In genomic region chr6:122495082-122495881, GRCm38 (mm10) we compare ENCODE assay signal across 9 mouse cellular contexts. TPM values are rescaled to one million over a fixed set of nuclear protein-coding genes. Genes with fewer than 3 reads are reported as not detected.
A peak's percentile ranks its signal among the peaks of the same experiment; 100 is the strongest.
DNase-seq lines count a peak whose midpoint lies in the region; ATAC-seq and TF ChIP-seq lines count a peak whose summit lies in the region.
"Had no signal": no experiment of that assay in that cellular context is flagged by ENCODE, and none has a peak within 500 bp of the region (broad histone marks: within the 10 kb centered on the region; RNA-seq: fewer than 3 reads in every experiment).

No protein-coding gene starts in this region.

- H3K9ac ChIP-seq in embryonic facial prominence, embryonic 13.5 days = peak overlapping the region; percentile 55
- H3K9ac ChIP-seq in hindbrain, embryonic 11.5 days (ENCODE audit: low read depth, low read length) = peak overlapping the region; percentile 42; the same call in 1 of the 2 replicates
- H3K9ac ChIP-seq in limb, embryonic 14.5 days (ENCODE audit: low read depth, low read length, severe bottlenecking) = 0 out of 2 replicates have a peak overlapping the region, but pooled peaks have one; percentile 9
- H3K9ac ChIP-seq in neural tube, embryonic 13.5 days = peak overlapping the region; percentile 6

- ATAC-seq in embryonic facial prominence, embryonic 13.5 days (ENCODE audit: insufficient number of reproducible peaks, insufficient read depth, low FRiP score, low TSS enrichment, low read depth) = peak; percentile 74
- peak; percentile 53 for ATAC-seq in hindbrain, embryonic 11.5 days (ENCODE audit: low FRiP score)
- ATAC-seq in limb, embryonic 14.5 days (ENCODE audit: low FRiP score, low read depth) = peak; percentile 67
- ATAC-seq in neural tube, embryonic 13.5 days (ENCODE audit: low read depth) = peak; percentile 63

- no peaks in the 10 kb centered on the region for H3K36me3 ChIP-seq in embryonic facial prominence, embryonic 13.5 days
- H3K36me3 ChIP-seq in hindbrain, embryonic 11.5 days (ENCODE audit: control insufficient read depth, insufficient read depth, low read length) = no peaks in the 10 kb centered on the region
- no peaks in the 10 kb centered on the region for H3K36me3 ChIP-seq in limb, embryonic 14.5 days (ENCODE audit: control insufficient read depth, insufficient read depth, low read length)
- no peaks in the 10 kb centered on the region for H3K36me3 ChIP-seq in neural tube, embryonic 13.5 days

- H3K4me2 ChIP-seq in embryonic facial prominence, embryonic 13.5 days = peak overlapping the region; percentile 55
- peak overlapping the region; percentile 20; the same call in 1 of the 2 replicates for H3K4me2 ChIP-seq in hindbrain, embryonic 11.5 days (replicated peaks; ENCODE audit: low read depth, low read length)
- H3K4me2 ChIP-seq in limb, embryonic 14.5 days (replicated peaks; ENCODE audit: low read depth, low read length, severe bottlenecking) = peak overlapping the region; percentile 43
- H3K4me2 ChIP-seq in neural tube, embryonic 13.5 days = peak overlapping the region; percentile 40

- 4% methylated on average over 21 of the region's 21 CpGs for WGBS in embryonic facial prominence, embryonic 13.5 days
- 11% methylated on average over 21 of the region's 21 CpGs for WGBS in hindbrain, embryonic 11.5 days
- WGBS in limb, embryonic 14.5 days = 7% methylated on average over 21 of the region's 21 CpGs
- WGBS in neural tube, embryonic 13.5 days = 6% methylated on average over 21 of the region's 21 CpGs

- peak overlapping the region; percentile 89 for H3K27ac ChIP-seq in embryonic facial prominence, embryonic 13.5 days
- H3K27ac ChIP-seq in hindbrain, embryonic 11.5 days (ENCODE audit: low read depth, low read length) = peak overlapping the region; percentile 80
- H3K27ac ChIP-seq in limb, embryonic 14.5 days (replicated peaks; ENCODE audit: low read depth, low read length) = peak overlapping the region; percentile 73
- H3K27ac ChIP-seq in neural tube, embryonic 13.5 days (replicated peaks) = peak overlapping the region; percentile 85
- H3K27ac ChIP-seq: macrophage had no signal

- TF ChIP-seq POLR2A in limb, embryonic 14.5 days (IDR thresholded peaks at IDR 0.05; ENCODE audit: borderline replicate concordance, extremely low read depth, insufficient read depth, insufficient read length) = no peak

- no peaks in the 10 kb centered on the region for H3K9me3 ChIP-seq in embryonic facial prominence, embryonic 13.5 days
- H3K9me3 ChIP-seq in hindbrain, embryonic 11.5 days (ENCODE audit: control insufficient read depth, low read length) = no peaks in the 10 kb centered on the region
- no peaks in the 10 kb centered on the region for H3K9me3 ChIP-seq in limb, embryonic 14.5 days (ENCODE audit: control insufficient read depth, low read length)
- H3K9me3 ChIP-seq in neural tube, embryonic 13.5 days = no peaks in the 10 kb centered on the region

- peaks cover 40% of the 10 kb centered on the region for H3K4me1 ChIP-seq in embryonic facial prominence, embryonic 13.5 days
- peaks cover 7% of the 10 kb centered on the region; the same call in 1 of the 2 replicates for H3K4me1 ChIP-seq in hindbrain, embryonic 11.5 days (replicated peaks; ENCODE audit: control insufficient read depth, insufficient read depth, low read length)
- H3K4me1 ChIP-seq in limb, embryonic 14.5 days (ENCODE audit: control insufficient read depth, insufficient read depth, low read length) = peaks cover 31% of the 10 kb centered on the region
- peaks cover 41% of the 10 kb centered on the region for H3K4me1 ChIP-seq in neural tube, embryonic 13.5 days (replicated peaks)

- intact Hi-C loops in left cerebral cortex, postnatal 4 days (cut with DNase I) = loop anchor here (2.0 to 5.0 kb wide), 2 partner anchors 26 to 67 kb away; no protein-coding TSS in a partner anchor

- H3K4me3 ChIP-seq in embryonic facial prominence, embryonic 13.5 days = peak overlapping the region; percentile 23
- no peak overlapping the region for H3K4me3 ChIP-seq in hindbrain, embryonic 11.5 days (ENCODE audit: low read depth, low read length)
- H3K4me3 ChIP-seq in limb, embryonic 14.5 days (replicated peaks; ENCODE audit: low read length) = peak overlapping the region; percentile 13; the same call in 1 of the 2 replicates
- H3K4me3 ChIP-seq in neural tube, embryonic 13.5 days = 0 out of 2 replicates have a peak overlapping the region, but pooled peaks have one; percentile 5

- peaks cover 6% of the 10 kb centered on the region; the same call in 1 of the 2 replicates for H3K27me3 ChIP-seq in embryonic facial prominence, embryonic 13.5 days
- no peaks in the 10 kb centered on the region for H3K27me3 ChIP-seq in hindbrain, embryonic 11.5 days (ENCODE audit: control insufficient read depth, insufficient read depth, low read length)
- H3K27me3 ChIP-seq in limb, embryonic 14.5 days (ENCODE audit: control insufficient read depth, insufficient read depth, low read length) = no peaks in the 10 kb centered on the region
- no peaks in the 10 kb centered on the region for H3K27me3 ChIP-seq in neural tube, embryonic 13.5 days

- DNase-seq in left cerebral cortex, postnatal 4 days = peak; percentile 54
- DNase-seq in left cerebral cortex, adult 18-20 months (ENCODE audit: low spot score in 2 of 2) = no peak
- DNase-seq in hindbrain, embryonic 11.5 days (ENCODE audit: low spot score) = peak; percentile 72
- DNase-seq in limb, embryonic 14.5 days (ENCODE audit: low spot score) = peak; percentile 83
- DNase-seq in thymus, postnatal 36 days = no peak
- DNase-seq in urinary bladder, postnatal 10 days (ENCODE audit: low spot score) = no peak

RNA-seq across cellular contexts. Expression of gene Rimklb, which starts 3.3 kb away (rescaled TPM):
- total RNA-seq in left cerebral cortex, postnatal 4 days (2021) = 100 to 1,000 TPM; 392 to 432 TPM
- total RNA-seq in left cerebral cortex, adult 18-20 months (2021) = 10 to 100 TPM; 56.3 to 59.9 TPM
- polyA plus RNA-seq in embryonic facial prominence, embryonic 13.5 days (2015; fragmentation: Nextera tagmentation; extraction: Ambion mirVana) = 27.6 and 32.4 TPM in 2 replicates
- 62.1 and 63.4 TPM in 2 replicates for polyA plus RNA-seq in hindbrain, embryonic 11.5 days (2014; fragmentation: Nextera tagmentation; extraction: Ambion mirVana)
- 28.4 and 43.3 TPM in 2 replicates for polyA plus RNA-seq in limb, embryonic 14.5 days (2012; rRNA removed)
- polyA plus RNA-seq in limb, embryonic 14.5 days (2014; fragmentation: Nextera tagmentation; extraction: Ambion mirVana) = 18.2 and 27.2 TPM in 2 replicates
- 90.9 and 95.0 TPM in 2 replicates for polyA plus RNA-seq in neural tube, embryonic 13.5 days (2015; fragmentation: Nextera tagmentation; extraction: Ambion mirVana)
- polyA plus RNA-seq: macrophage had no signal

RNA-seq across cellular contexts. Expression of gene Mfap5, which starts 10.4 kb away (rescaled TPM):
- total RNA-seq in left cerebral cortex, postnatal 4 days (2021) = 1 to 10 TPM; 1.5 to 2.1 TPM
- under 1 TPM; 0.40 to 0.96 TPM for total RNA-seq in left cerebral cortex, adult 18-20 months (2021)
- polyA plus RNA-seq in embryonic facial prominence, embryonic 13.5 days (2015; fragmentation: Nextera tagmentation; extraction: Ambion mirVana) = 1.7 and 2.0 TPM in 2 replicates
- polyA plus RNA-seq in hindbrain, embryonic 11.5 days (2014; fragmentation: Nextera tagmentation; extraction: Ambion mirVana) = 1.2 and 1.6 TPM in 2 replicates
- polyA plus RNA-seq in limb, embryonic 14.5 days (2012; rRNA removed) = 19.3 and 33.5 TPM in 2 replicates
- 35.6 and 47.3 TPM in 2 replicates for polyA plus RNA-seq in limb, embryonic 14.5 days (2014; fragmentation: Nextera tagmentation; extraction: Ambion mirVana)
- polyA plus RNA-seq in neural tube, embryonic 13.5 days (2015; fragmentation: Nextera tagmentation; extraction: Ambion mirVana) = 2.8 and 4.0 TPM in 2 replicates
- polyA plus RNA-seq: macrophage had no signal

RNA-seq across cellular contexts. Expression of gene Aicda, which starts 58.3 kb away (rescaled TPM):
- total RNA-seq in left cerebral cortex, postnatal 4 days (2021) = under 1 TPM; 0.18 to 0.58 TPM
- total RNA-seq in left cerebral cortex, adult 18-20 months (2021) = not detected
- polyA plus RNA-seq in embryonic facial prominence, embryonic 13.5 days (2015; fragmentation: Nextera tagmentation; extraction: Ambion mirVana) = 0.11 TPM in 1 of 2 replicates, not detected in the other
- 0.11 TPM in 1 of 2 replicates, not detected in the other for polyA plus RNA-seq in hindbrain, embryonic 11.5 days (2014; fragmentation: Nextera tagmentation; extraction: Ambion mirVana)
- 0.23 TPM in 2 replicates for polyA plus RNA-seq in limb, embryonic 14.5 days (2012; rRNA removed)
- 0.19 and 0.50 TPM in 2 replicates for polyA plus RNA-seq in limb, embryonic 14.5 days (2014; fragmentation: Nextera tagmentation; extraction: Ambion mirVana)
- polyA plus RNA-seq in neural tube, embryonic 13.5 days (2015; fragmentation: Nextera tagmentation; extraction: Ambion mirVana) = 0.45 TPM in 2 replicates

Comparison
In these comparisons a context has a peak if more than half of its experiments do, and no peak if none do; other contexts are left out.
1. DNase-seq: peak in left cerebral cortex, postnatal 4 days (single experiment), hindbrain, embryonic 11.5 days (single experiment) and limb, embryonic 14.5 days (single experiment); none in left cerebral cortex, adult 18-20 months (0 of 2), thymus, postnatal 36 days (0 of 2) and urinary bladder, postnatal 10 days (single experiment).
2. Peak in every context shown above with its lines, with median percentiles within 50 percentile points of each other: ATAC-seq, H3K27ac ChIP-seq, H3K4me2 ChIP-seq and H3K9ac ChIP-seq.